Mouse (Mus musculus): Measurements from ENCODE around the gene Edf1. TPM values are rescaled to one million over a fixed set of nuclear protein-coding genes. Genes with fewer than 3 reads are reported as not detected.

Edf1 gene
- polyA plus RNA-seq, 1 experiment from 2014 or later: 356 TPM

- DNase-seq (ENCODE audit: low spot score) (no peak), ATAC-seq (replicated peaks; ENCODE audit: low FRiP score, low TSS enrichment, low read depth) (no peak)
- Histone ChIP-seq H3K4me1 (replicated peaks; ENCODE audit: control insufficient read depth, insufficient read depth, low read length) (peaks cover 34% of the 10 kb centered on the region), H3K9me3 (ENCODE audit: control insufficient read depth, low read length) (no peaks in the 10 kb centered on the region), H3K36me3 (ENCODE audit: control insufficient read depth, insufficient read depth, low read length) (peaks cover 46% of the 10 kb centered on the region), H3K27me3 (replicated peaks; ENCODE audit: control insufficient read depth, insufficient read depth, low read length) (peaks cover 29% of the 10 kb centered on the region), H3K27ac (ENCODE audit: low read depth) (no peak overlapping the region), H3K9ac (ENCODE audit: low read length) (no peak overlapping the region), H3K4me3 (ENCODE audit: low read depth, low read length) (no peak overlapping the region), H3K4me2 (ENCODE audit: low read length) (no peak overlapping the region)
- WGBS: 73% methylated on average over 6 of the region's 6 CpGs
These were observed 25.5 kb downstream of the Edf1 start for GRCm38 (mm10) chr2:25583120-25583481.

DNA sequence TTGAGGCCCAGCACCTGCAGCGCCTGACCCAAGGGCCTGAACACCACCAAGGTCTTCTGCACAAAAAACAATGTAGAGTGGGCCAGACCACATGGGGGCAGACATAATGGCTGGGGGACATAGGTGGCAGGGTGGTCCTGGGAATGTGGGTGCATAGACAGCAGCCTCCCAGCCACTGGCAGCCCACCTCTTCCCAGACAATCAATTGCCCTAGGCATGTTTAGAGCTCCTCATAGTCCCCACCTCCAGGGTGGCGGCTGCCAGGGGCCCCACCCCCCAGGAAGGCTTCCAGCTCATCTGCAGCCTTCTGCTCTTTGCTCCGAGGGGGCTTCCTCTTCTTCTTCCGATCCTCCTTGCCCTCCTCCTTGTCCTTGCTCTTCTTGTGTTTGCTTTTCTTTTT lies 25.9 kb downstream of the Edf1 start:
- no peak overlapping the region for H3K9ac ChIP-seq (ENCODE audit: low read length)
- H3K4me3 ChIP-seq (ENCODE audit: low read depth, low read length): no peak overlapping the region
- H3K27ac ChIP-seq (ENCODE audit: low read depth): no peak overlapping the region
- H3K27me3 ChIP-seq (replicated peaks; ENCODE audit: control insufficient read depth, insufficient read depth, low read length): peaks cover 24% of the 10 kb centered on the region
- H3K4me2 ChIP-seq (ENCODE audit: low read length): no peak overlapping the region
- peaks cover 32% of the 10 kb centered on the region for H3K4me1 ChIP-seq (replicated peaks; ENCODE audit: control insufficient read depth, insufficient read depth, low read length)
- H3K9me3 ChIP-seq (ENCODE audit: control insufficient read depth, low read length): no peaks in the 10 kb centered on the region
- DNase-seq (ENCODE audit: low spot score): no peak
- ATAC-seq (replicated peaks; ENCODE audit: low FRiP score, low TSS enrichment, low read depth): no peak
- H3K36me3 ChIP-seq (ENCODE audit: control insufficient read depth, insufficient read depth, low read length): peaks cover 51% of the 10 kb centered on the region
- WGBS: 67% methylated on average over 4 of the region's 4 CpGs

- Histone ChIP-seq H3K9me3 (ENCODE audit: control insufficient read depth, low read length) (no peaks in the 10 kb centered on the region), H3K27me3 (replicated peaks; ENCODE audit: control insufficient read depth, insufficient read depth, low read length) (peaks cover 19% of the 10 kb centered on the region), H3K4me3 (ENCODE audit: low read depth, low read length) (no peak overlapping the region), H3K27ac (ENCODE audit: low read depth) (no peak overlapping the region), H3K4me2 (ENCODE audit: low read length) (no peak overlapping the region), H3K9ac (ENCODE audit: low read length) (no peak overlapping the region), H3K36me3 (ENCODE audit: control insufficient read depth, insufficient read depth, low read length) (peaks cover 53% of the 10 kb centered on the region), H3K4me1 (replicated peaks; ENCODE audit: control insufficient read depth, insufficient read depth, low read length) (peaks cover 32% of the 10 kb centered on the region)
- DNase-seq (ENCODE audit: low spot score) (no peak), ATAC-seq (replicated peaks; ENCODE audit: low FRiP score, low TSS enrichment, low read depth) (no peak)
- WGBS: 82% methylated on average over 3 of the region's 3 CpGs
These were observed 26.5 kb downstream of the Edf1 start for GRCm38 (mm10) chr2:25584152-25584551.

DNA sequence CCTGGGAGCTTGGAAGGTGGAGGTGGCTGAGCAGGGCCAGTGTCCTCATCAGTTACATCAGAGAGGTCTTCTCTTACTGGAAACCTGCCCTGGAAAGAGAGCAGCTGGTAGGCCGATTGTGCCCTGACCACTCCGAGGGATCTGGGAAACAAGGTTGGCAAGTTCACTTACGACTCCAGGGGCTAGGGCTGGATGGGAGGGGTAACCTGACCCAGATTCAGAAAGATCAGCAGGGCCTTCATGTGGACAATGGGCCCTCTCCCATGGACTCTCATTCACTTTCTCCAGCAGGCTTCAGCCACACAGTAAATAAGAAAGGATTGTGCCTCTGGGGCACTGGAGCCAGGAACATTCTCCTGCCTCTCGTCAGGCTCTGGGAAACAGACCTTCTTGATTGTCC lies 27.2 kb downstream of the Edf1 start:
- Histone ChIP-seq H3K27me3 (replicated peaks; ENCODE audit: control insufficient read depth, insufficient read depth, low read length) (peaks cover 12% of the 10 kb centered on the region), H3K27ac (ENCODE audit: low read depth) (no peak overlapping the region), H3K4me3 (ENCODE audit: low read depth, low read length) (no peak overlapping the region), H3K36me3 (ENCODE audit: control insufficient read depth, insufficient read depth, low read length) (peaks cover 59% of the 10 kb centered on the region), H3K9ac (ENCODE audit: low read length) (no peak overlapping the region), H3K9me3 (ENCODE audit: control insufficient read depth, low read length) (no peaks in the 10 kb centered on the region), H3K4me1 (replicated peaks; ENCODE audit: control insufficient read depth, insufficient read depth, low read length) (peaks cover 26% of the 10 kb centered on the region), H3K4me2 (ENCODE audit: low read length) (no peak overlapping the region)
- DNase-seq (ENCODE audit: low spot score) (no peak), ATAC-seq (replicated peaks; ENCODE audit: low FRiP score, low TSS enrichment, low read depth) (no peak)
- WGBS: 84% methylated on average over 4 of the region's 4 CpGs

DNA sequence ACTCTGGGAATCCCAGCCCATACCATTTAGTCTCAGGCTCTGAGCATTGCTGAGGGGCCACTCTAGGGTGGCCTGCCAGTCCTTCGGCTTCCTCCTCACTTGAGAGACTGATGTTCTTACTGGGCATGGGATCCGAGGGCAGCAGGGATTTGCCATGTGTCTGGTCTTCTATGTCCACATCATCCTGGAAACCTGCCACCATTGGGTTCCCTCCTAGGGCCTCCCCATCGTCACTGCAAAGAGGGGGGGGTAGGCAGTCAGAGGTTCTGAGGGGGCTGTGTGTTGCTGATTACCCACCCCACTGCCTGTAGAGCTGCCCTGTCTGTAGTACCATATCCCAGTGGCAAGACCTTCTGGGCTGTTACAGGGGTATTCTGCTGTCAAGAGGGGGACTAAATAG lies 28.0 kb downstream of the Edf1 start:
- peaks cover 67% of the 10 kb centered on the region for H3K36me3 ChIP-seq (ENCODE audit: control insufficient read depth, insufficient read depth, low read length)
- 83% methylated on average over 3 of the region's 3 CpGs for WGBS

GRCm38 (mm10) chr2:25587290-25587689 lies 29.6 kb downstream of the Edf1 start:
- H3K4me1 ChIP-seq (replicated peaks; ENCODE audit: control insufficient read depth, insufficient read depth, low read length): peaks cover 7% of the 10 kb centered on the region
- H3K9ac ChIP-seq (ENCODE audit: low read length): no peak overlapping the region
- H3K36me3 ChIP-seq (ENCODE audit: control insufficient read depth, insufficient read depth, low read length): peaks cover 84% of the 10 kb centered on the region
- no peak overlapping the region for H3K4me2 ChIP-seq (ENCODE audit: low read length)
- no peak overlapping the region for H3K4me3 ChIP-seq (ENCODE audit: low read depth, low read length)
- DNase-seq (ENCODE audit: low spot score): no peak
- H3K27ac ChIP-seq (ENCODE audit: low read depth): no peak overlapping the region
- 94% methylated on average over 8 of the region's 8 CpGs for WGBS
- H3K9me3 ChIP-seq (ENCODE audit: control insufficient read depth, low read length): no peaks in the 10 kb centered on the region
- no peaks in the 10 kb centered on the region for H3K27me3 ChIP-seq (replicated peaks; ENCODE audit: control insufficient read depth, insufficient read depth, low read length)
- ATAC-seq (replicated peaks; ENCODE audit: low FRiP score, low TSS enrichment, low read depth): no peak

More for the DNA sequence above, 28.0 kb downstream of the Edf1 start:
- DNase-seq (ENCODE audit: low spot score) (no peak), ATAC-seq (replicated peaks; ENCODE audit: low FRiP score, low TSS enrichment, low read depth) (no peak)
- Histone ChIP-seq H3K4me3 (ENCODE audit: low read depth, low read length) (no peak overlapping the region), H3K9ac (ENCODE audit: low read length) (no peak overlapping the region), H3K4me1 (replicated peaks; ENCODE audit: control insufficient read depth, insufficient read depth, low read length) (peaks cover 20% of the 10 kb centered on the region), H3K27me3 (replicated peaks; ENCODE audit: control insufficient read depth, insufficient read depth, low read length) (peaks cover 4% of the 10 kb centered on the region), H3K9me3 (ENCODE audit: control insufficient read depth, low read length) (no peaks in the 10 kb centered on the region), H3K27ac (ENCODE audit: low read depth) (no peak overlapping the region), H3K4me2 (ENCODE audit: low read length) (no peak overlapping the region)

- H3K4me3 ChIP-seq (ENCODE audit: low read depth, low read length): no peak overlapping the region
- H3K9me3 ChIP-seq (ENCODE audit: control insufficient read depth, low read length): no peaks in the 10 kb centered on the region
- H3K36me3 ChIP-seq (ENCODE audit: control insufficient read depth, insufficient read depth, low read length): peaks cover 89% of the 10 kb centered on the region
- no peak overlapping the region for H3K27ac ChIP-seq (ENCODE audit: low read depth)
- H3K27me3 ChIP-seq (replicated peaks; ENCODE audit: control insufficient read depth, insufficient read depth, low read length): no peaks in the 10 kb centered on the region
- no peak overlapping the region for H3K4me2 ChIP-seq (ENCODE audit: low read length)
- 92% methylated on average over 8 of the region's 8 CpGs for WGBS
- H3K9ac ChIP-seq (ENCODE audit: low read length): no peak overlapping the region
- DNase-seq (ENCODE audit: low spot score): no peak
- no peaks in the 10 kb centered on the region for H3K4me1 ChIP-seq (replicated peaks; ENCODE audit: control insufficient read depth, insufficient read depth, low read length)
- no peak for ATAC-seq (replicated peaks; ENCODE audit: low FRiP score, low TSS enrichment, low read depth)
These were observed 30.7 kb downstream of the Edf1 start for GRCm38 (mm10) chr2:25588227-25588907.

- no peaks in the 10 kb centered on the region for H3K27me3 ChIP-seq (replicated peaks; ENCODE audit: control insufficient read depth, insufficient read depth, low read length)
- no peak for ATAC-seq (replicated peaks; ENCODE audit: low FRiP score, low TSS enrichment, low read depth)
- H3K4me1 ChIP-seq (replicated peaks; ENCODE audit: control insufficient read depth, insufficient read depth, low read length): no peaks in the 10 kb centered on the region
- DNase-seq (ENCODE audit: low spot score): peak; percentile 53
- H3K36me3 ChIP-seq (ENCODE audit: control insufficient read depth, insufficient read depth, low read length): peaks cover 88% of the 10 kb centered on the region
- H3K4me2 ChIP-seq (ENCODE audit: low read length): no peak overlapping the region
- no peaks in the 10 kb centered on the region for H3K9me3 ChIP-seq (ENCODE audit: control insufficient read depth, low read length)
- no peak overlapping the region for H3K27ac ChIP-seq (ENCODE audit: low read depth)
- no peak overlapping the region for H3K4me3 ChIP-seq (ENCODE audit: low read depth, low read length)
- no peak overlapping the region for H3K9ac ChIP-seq (ENCODE audit: low read length)
- WGBS: 85% methylated on average over 2 of the region's 2 CpGs
These were observed 34.2 kb downstream of the Edf1 start for GRCm38 (mm10) chr2:25591863-25592262.

DNA sequence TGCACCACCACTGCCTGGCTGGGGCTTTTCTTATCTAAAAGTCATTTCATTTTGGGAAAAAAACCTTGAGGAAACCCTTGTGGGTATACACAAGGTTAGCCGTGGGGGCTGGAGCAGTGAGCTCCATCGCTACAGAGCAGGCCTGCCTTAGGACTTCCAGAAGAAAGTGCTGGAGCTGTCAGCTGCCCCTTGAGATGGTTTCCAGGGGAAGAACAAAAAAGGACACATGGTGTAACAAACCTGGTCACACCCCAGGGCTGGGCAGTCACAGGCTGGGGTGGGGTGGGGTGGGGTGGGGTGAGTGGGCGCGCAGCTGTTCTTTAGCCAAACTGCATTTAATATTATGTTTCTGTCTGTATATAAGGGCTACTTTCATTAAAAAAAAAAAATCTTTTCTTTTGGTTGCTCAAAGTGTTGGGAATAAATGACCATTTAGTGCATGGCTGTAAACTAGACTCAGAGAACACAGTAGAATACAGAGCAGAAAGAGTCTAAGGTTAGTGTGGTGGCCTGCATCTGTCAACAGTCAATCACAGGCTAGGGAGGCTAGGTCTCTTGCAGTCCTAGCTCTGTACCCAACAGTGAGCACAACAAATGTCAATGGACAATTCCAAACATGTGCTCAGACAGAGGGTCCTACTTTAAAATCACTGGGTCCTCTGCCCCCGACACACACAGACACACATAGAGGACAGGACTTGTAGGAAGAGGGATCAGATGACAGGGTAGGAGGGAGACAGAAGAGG lies 39.3 kb downstream of the Edf1 start:
- Histone ChIP-seq H3K27me3 (replicated peaks; ENCODE audit: control insufficient read depth, insufficient read depth, low read length) (no peaks in the 10 kb centered on the region), H3K4me2 (ENCODE audit: low read length) (no peak overlapping the region), H3K4me3 (ENCODE audit: low read depth, low read length) (no peak overlapping the region), H3K36me3 (ENCODE audit: control insufficient read depth, insufficient read depth, low read length) (peaks cover 94% of the 10 kb centered on the region), H3K9ac (ENCODE audit: low read length) (no peak overlapping the region), H3K27ac (ENCODE audit: low read depth) (no peak overlapping the region), H3K4me1 (replicated peaks; ENCODE audit: control insufficient read depth, insufficient read depth, low read length) (no peaks in the 10 kb centered on the region), H3K9me3 (ENCODE audit: control insufficient read depth, low read length) (no peaks in the 10 kb centered on the region)
- no peak for DNase-seq (ENCODE audit: low spot score)
- no peak for ATAC-seq (replicated peaks; ENCODE audit: low FRiP score, low TSS enrichment, low read depth)
- 98% methylated on average over 5 of the region's 5 CpGs for WGBS
